Mouse (Mus musculus): Measurements from ENCODE around the gene Ttc19.
"Not testable (repeated sequence)": the region's sequence is repeated elsewhere in the genome, so short reads cannot be mapped to it uniquely, and the experiment has no call there.

Gene Ttc19

DNA sequence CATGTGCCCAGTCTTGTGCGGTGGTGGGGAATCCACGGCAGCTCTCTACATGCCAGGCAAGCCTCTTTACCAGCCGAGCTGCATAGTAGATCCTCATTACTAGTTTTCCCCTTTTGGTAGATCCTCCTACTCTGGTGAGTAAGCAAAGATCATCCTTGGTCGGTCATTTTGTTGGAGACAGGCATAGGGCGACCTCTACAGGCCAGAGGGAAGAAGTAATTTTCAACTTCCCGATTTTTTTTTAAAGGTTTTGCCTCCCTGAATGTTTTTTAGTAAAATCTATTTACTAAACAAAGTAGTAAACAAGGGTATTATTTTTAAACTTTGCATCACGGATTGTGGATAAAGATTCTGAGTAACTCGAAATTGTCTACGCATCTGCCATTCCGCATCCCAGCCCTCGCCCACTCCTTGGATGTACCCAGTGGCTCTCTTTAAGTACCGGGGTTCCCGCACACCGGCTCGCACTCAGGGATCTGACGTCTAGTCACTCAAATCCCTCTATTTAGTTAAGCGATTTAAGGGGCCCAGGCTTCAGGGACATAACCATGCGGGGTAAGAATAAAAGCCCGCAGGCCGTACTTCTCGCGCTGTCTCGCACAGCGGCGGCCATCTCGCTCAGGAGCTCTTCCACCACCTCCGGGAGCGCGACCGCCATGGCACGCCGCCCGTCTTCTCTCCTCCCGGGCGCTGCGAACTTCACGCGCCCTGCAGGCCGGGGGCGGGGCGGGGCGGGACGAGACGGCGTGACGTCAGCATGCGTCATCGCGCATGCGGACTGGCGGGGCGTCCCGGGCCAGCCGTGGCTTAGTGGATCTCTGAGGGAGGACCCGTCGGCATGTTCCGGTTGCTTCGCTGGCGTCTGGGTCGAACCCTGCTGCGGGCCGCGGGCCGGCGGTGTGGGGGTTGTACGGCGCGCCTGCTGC, at the start of gene Ttc19, which contains the start of gene Zswim7:
Ttc19 (plus strand) TSS at position 799 of the 926 bp plus-strand sequence.
Zswim7 (minus strand) TSS at position 701 of the 926 bp plus-strand sequence.
- peak; percentile 95 for DNase-seq

GRCm38 (mm10) chr11:62240631-62241261, 40.5 kb upstream of the Ttc19 start:
- peak; percentile 45 for DNase-seq

- no peak for DNase-seq
Measured at GRCm38 (mm10) chr11:62243871-62244270, 37.4 kb upstream of the Ttc19 start.

DNA sequence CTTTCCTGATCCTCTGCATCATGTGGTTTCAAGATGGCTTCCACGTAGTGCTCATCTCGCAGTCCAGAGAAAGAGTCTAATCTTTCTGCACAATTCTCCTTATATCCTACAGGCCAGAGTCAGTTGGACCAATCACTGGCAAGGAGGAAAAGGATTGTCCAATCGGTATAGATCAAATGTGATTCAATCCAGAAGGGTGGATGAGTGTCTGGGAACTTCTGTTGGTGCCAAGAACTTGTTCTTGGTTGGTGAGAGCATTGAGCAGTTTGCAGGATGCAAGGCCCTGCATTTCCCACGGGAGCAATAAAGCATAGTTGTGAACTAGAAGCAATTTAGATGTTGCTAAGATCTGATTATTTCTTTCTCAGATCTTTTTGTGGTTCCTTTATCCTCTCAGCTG, 36.8 kb upstream of the Ttc19 start:
- DNase-seq = no peak

GRCm38 (mm10) chr11:62247759-62248400, 33.4 kb upstream of the Ttc19 start:
- DNase-seq = no peak

DNA sequence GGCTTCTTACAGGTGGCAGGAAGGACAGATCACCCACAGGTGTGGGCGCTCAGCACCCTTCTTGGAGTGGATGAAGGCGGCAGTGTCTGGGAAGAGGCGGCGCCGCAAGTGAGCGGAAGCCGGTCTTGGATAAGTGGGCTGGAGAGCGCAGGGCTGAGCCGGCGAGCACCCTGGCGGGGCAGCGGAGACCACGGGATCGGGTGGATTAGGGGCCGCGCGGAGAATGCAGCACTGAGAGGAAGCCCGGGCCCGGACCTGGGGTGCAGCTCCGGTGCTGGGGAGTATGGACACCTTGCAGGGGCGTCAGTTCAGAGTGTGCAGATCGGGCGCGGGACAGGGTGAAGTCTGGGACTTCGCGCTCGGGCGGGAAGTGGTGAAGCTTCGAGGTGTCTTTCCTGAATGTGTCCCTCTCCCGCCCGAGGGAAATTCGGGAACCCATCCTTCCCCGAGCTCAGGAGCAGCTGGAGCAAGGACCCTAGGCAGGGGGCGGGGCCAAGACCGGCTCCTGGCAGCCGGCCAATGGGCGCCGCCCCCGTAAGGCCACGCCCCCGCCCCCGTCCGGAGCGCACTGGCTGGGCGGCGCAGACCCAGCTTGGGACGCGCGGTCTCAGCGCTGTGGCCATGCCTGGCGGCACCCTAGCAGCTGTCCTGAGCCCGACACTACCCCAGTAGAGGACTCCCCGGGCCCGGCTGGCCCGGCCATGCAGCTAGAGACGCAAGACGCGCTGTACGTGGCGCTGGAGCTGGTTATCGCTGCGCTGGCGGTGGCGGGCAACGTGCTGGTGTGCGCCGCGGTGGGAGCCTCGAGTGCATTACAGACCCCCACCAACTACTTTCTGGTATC, 32.6 kb upstream of the Ttc19 start, which contains the start of gene Adora2b:
Adora2b (plus strand) TSS at position 584 of the 844 bp plus-strand sequence.
- DNase-seq = peak; percentile 77

GRCm38 (mm10) chr11:62249266-62250037, 31.8 kb upstream of the Ttc19 start:
- DNase-seq = peak; percentile 75

GRCm38 (mm10) chr11:62251047-62251446, 30.2 kb upstream of the Ttc19 start:
- DNase-seq = no peak

GRCm38 (mm10) chr11:62253380-62253779, 27.9 kb upstream of the Ttc19 start:
- no peak for DNase-seq

- DNase-seq = no peak
Measured at GRCm38 (mm10) chr11:62259214-62259613, 22.1 kb upstream of the Ttc19 start.

DNA sequence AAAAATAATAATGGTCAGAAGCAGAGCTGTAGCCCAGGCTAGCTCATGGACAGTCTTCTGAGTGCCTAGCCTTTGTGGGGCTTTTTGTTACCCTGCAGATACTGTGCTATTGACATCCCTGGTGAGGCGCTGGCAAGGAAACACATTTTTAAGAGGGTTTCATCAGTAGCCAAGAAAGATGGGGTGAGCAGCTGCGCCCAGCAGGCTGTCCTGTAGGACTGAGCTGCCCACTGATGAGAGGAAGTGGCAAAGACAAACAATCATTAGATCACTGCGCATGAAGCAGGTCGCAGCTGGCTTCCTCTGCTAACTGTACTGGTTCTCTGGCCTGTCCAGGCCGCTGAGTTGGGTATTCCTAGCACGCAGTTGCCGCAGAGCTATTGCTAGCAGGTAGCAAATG, 17.7 kb upstream of the Ttc19 start:
- no peak for DNase-seq

DNA sequence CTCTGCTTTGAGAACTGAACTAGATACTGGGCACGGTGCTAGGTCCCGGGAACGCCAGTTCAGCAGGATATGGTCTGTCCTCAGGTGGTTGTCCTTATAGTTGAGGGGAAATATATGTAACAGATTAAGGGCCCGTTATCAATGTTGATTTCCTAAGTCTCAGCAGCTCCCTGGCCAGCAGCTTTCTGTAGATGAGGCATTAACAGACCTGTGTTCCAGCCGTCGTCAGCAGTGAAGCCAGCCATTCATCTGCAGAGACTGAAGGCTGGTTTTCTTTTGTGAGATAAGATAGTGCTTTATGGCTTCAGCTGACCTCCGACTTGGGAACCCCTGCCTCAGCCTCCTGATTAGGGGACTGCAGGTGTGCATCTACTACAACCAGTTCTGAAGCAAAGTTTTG, 17.3 kb upstream of the Ttc19 start:
- no peak for DNase-seq

DNA sequence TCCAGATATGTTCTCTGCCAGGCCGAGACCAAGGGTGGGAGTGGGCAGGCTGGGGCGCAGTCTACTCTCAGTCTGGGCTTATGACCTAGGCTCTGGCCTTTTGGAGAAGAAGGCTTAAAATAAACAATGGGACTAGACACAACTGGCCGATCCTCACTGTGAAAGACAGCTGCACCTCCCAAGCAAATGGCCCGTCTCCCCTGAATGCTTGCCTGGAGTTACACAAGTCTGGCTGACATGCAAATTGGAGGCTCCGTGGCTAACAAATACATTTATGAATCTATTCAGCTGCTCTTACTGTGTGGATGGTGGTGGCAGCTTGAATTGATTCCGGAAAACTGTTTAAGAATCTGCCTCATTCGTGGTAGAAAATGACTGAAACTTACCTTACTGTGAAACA, 15.6 kb upstream of the Ttc19 start:
- no peak for DNase-seq

DNA sequence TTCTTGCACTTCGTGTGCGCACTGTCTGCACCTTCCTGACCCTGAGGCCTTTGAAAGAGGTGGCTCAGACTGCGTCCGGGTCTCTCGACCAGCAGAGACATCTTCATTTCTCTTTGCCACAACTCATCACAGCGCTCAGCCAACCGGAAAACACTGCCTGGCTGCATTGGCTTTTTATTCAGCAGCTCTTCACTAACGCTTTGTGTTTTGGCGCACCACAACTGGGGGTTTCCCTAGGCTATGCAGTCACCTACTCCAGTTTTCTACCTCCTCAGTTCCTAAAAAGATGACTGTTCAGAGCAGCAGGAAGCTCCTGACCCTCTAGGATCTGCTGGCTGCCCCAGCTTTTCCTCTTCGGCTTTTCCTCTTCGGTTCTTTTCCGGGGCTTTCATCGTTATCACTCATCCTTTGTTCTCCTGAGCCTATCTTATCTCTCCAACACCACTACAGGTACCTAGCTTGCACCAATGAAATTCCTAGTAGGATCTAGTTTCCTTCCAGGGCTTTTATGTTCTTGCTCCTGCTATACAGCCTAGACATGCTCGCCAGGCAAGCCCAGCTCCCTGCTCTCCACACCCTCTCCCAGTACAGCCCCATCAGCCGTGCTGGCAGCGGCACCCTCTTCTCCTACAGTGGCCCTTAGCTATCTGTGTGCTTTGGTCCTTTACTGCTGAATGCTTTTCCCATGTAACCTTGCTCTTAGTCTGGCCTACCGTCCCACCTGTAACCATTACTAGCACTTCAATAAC, 14.6 kb upstream of the Ttc19 start:
- DNase-seq = no peak

GRCm38 (mm10) chr11:62268381-62268780, 12.9 kb upstream of the Ttc19 start:
- DNase-seq = no peak

DNA sequence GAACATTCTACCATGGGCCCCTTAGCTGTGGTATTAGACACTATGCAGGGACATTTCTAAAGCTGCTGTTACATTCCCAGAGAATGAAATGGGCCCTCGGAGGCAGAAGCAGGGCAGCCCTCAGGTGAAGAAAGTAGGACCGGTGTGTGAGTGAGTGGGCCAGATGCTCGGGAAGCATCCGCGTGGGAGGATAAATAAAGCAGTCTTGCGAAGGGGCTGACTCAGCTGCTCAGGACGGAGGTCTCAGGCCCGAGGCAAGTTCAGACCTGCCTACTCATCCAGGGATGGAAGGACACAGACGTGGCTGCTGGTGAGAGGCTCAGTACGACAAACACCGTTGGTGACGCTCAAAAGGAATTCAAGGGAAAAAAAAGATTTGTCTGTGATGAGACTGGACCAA, 12.2 kb upstream of the Ttc19 start:
- DNase-seq = no peak

GRCm38 (mm10) chr11:62270851-62271250, 10.4 kb upstream of the Ttc19 start:
- no peak for DNase-seq

DNA sequence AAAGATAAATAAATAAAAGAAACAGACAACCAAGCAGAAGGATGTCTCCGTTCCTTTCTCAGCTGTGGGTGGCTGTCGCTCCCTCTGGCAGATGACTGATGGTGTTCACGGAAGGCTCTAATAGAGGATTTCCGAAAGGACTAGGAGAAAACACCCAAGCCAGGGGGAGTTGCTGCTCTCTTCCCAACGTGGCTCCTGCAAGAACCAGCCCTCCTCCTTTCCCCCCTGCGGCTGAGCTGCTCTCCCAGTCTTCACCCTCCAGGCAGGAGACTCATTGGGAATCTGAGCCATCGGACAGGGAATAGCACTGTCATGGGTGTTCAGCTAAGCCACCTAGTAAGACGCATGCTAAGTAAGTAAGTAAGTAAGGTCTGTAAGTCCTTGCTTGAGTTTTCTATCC, 4.2 kb upstream of the Ttc19 start:
- DNase-seq = no peak

GRCm38 (mm10) chr11:62278027-62278426, 3.2 kb upstream of the Ttc19 start:
- DNase-seq = peak; percentile 84

DNA sequence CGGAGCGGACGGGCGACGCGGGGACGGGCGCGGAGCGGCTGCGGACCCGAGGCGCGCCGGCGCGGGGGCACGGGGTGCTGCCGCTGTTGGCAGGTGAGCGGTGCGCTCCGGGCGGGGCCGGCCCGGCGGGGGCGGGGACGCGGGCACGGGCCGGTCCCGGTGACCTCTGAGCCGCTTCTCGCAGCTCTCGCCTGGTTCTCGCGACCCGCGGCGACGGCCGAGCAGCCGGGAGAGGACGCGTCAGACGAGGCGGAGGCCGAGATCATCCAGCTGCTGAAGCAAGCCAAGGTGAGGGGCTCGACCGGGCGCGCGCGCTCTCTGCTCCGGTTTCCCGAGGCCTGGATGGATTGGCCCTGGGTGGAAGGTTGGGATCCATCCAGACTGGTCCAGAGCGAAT, 326 bp downstream of the Ttc19 start:
- no peak for DNase-seq

GRCm38 (mm10) chr11:62284020-62284419, 2.7 kb downstream of the Ttc19 start:
- DNase-seq = not testable (repeated sequence)

All from kidney, adult 18-20 months (tissue).